ENCODE assay signal across 8 mouse cellular contexts in the genomic region with DNA sequence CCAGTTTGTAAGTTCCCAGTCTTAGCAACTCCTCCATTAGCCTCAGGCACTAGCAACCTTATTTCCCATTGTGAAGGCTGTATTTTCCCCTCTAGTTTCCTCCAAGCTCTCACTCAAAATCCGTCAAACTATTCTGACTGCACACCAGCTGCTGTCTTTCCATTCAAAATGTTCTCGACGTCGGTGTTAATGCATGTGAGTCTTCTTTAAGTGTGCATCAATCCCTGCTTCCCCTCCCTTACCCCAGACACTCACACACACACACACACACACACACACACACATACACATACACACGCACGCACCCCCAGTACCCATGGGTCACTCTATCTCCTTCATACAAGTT. TPM values are rescaled to one million over a fixed set of nuclear protein-coding genes. Genes with fewer than 3 reads are reported as not detected.
DNase-seq lines count a peak whose midpoint lies in the region; ATAC-seq and TF ChIP-seq lines count a peak whose summit lies in the region.

No protein-coding gene starts in this region.

- peak overlapping the region; percentile 96; the same call in 1 of the 2 replicates for H3K27ac ChIP-seq in kidney, embryonic 16.5 days (ENCODE audit: low read length)
- no peak overlapping the region for H3K27ac ChIP-seq in bone marrow macrophage, adult 2 months (ENCODE audit: insufficient read depth, low read depth, low read length)
- H3K27ac ChIP-seq in hindbrain, embryonic 15.5 days (replicated peaks), result peak overlapping the region; percentile 100
- H3K27ac ChIP-seq in midbrain, embryonic 16.5 days (ENCODE audit: low read length), result peak overlapping the region; percentile 99

- DNase-seq in kidney, postnatal 14 days, result no peak
- no peak for DNase-seq in frontal cortex, postnatal 25 days (ENCODE audit: low spot score in 2 of 2)
- DNase-seq in layer of hippocampus, adult 9-11 months, result no peak
- no peak for DNase-seq in lung, adult 18-20 months

- no peaks in the 10 kb centered on the region for H3K9me3 ChIP-seq in kidney, embryonic 16.5 days (ENCODE audit: low read length)
- no peaks in the 10 kb centered on the region for H3K9me3 ChIP-seq in hindbrain, embryonic 15.5 days
- no peaks in the 10 kb centered on the region for H3K9me3 ChIP-seq in midbrain, embryonic 16.5 days (replicated peaks; ENCODE audit: control insufficient read depth, low read length, poor library complexity, severe bottlenecking)

- H3K27me3 ChIP-seq in kidney, embryonic 16.5 days (ENCODE audit: insufficient read depth, low read length), result no peaks in the 10 kb centered on the region
- H3K27me3 ChIP-seq in hindbrain, embryonic 15.5 days, result no peaks in the 10 kb centered on the region
- no peaks in the 10 kb centered on the region for H3K27me3 ChIP-seq in midbrain, embryonic 16.5 days (ENCODE audit: control insufficient read depth, insufficient read depth, low read depth, low read length)

- no peak for TF ChIP-seq POLR2A in bone marrow macrophage, adult 2 months (IDR thresholded peaks at IDR 0.05; ENCODE audit: borderline replicate concordance, low read depth, low read length)

- 2% methylated on average over 6 of the region's 6 CpGs for WGBS in kidney, embryonic 16.5 days
- 0% methylated on average over 6 of the region's 6 CpGs for WGBS in hindbrain, embryonic 15.5 days
- WGBS in midbrain, embryonic 16.5 days, result 0% methylated on average over 6 of the region's 6 CpGs

- ATAC-seq in kidney, embryonic 16.5 days (ENCODE audit: low FRiP score, low TSS enrichment), result no peak
- 0 out of 2 replicates have a peak, but pooled peaks have one; percentile 0 for ATAC-seq in hindbrain, embryonic 15.5 days (ENCODE audit: low FRiP score, low read depth)
- ATAC-seq in midbrain, embryonic 16.5 days, result no peak

- TF ChIP-seq CTCF in bone marrow macrophage, adult 2 months (IDR thresholded peaks at IDR 0.05; ENCODE audit: low read depth, low read length), result no peak

- peak overlapping the region; percentile 95 for H3K9ac ChIP-seq in kidney, embryonic 16.5 days (replicated peaks; ENCODE audit: low read length)
- peak overlapping the region; percentile 85 for H3K9ac ChIP-seq in hindbrain, embryonic 15.5 days
- H3K9ac ChIP-seq in midbrain, embryonic 16.5 days (ENCODE audit: low read depth, low read length), result peak overlapping the region; percentile 96

- H3K36me3 ChIP-seq in kidney, embryonic 16.5 days (ENCODE audit: insufficient read depth, low read length), result no peaks in the 10 kb centered on the region
- no peaks in the 10 kb centered on the region for H3K36me3 ChIP-seq in hindbrain, embryonic 15.5 days
- no peaks in the 10 kb centered on the region for H3K36me3 ChIP-seq in midbrain, embryonic 16.5 days (ENCODE audit: control insufficient read depth, insufficient read depth, low read length)

- peak overlapping the region; percentile 94 for H3K4me3 ChIP-seq in kidney, embryonic 16.5 days (ENCODE audit: low read length)
- H3K4me3 ChIP-seq in bone marrow macrophage, adult 2 months (ENCODE audit: insufficient read depth, low read length), result peak overlapping the region; percentile 88
- H3K4me3 ChIP-seq in hindbrain, embryonic 15.5 days, result peak overlapping the region; percentile 71
- H3K4me3 ChIP-seq in midbrain, embryonic 16.5 days (ENCODE audit: low read depth, low read length), result peak overlapping the region; percentile 97

- peaks cover 17% of the 10 kb centered on the region for H3K4me1 ChIP-seq in kidney, embryonic 16.5 days (ENCODE audit: insufficient read depth, low read length)
- H3K4me1 ChIP-seq in bone marrow macrophage, adult 2 months (ENCODE audit: control insufficient read depth, insufficient read depth, low read length), result peaks cover 7% of the 10 kb centered on the region
- H3K4me1 ChIP-seq in hindbrain, embryonic 15.5 days (replicated peaks), result peaks cover 29% of the 10 kb centered on the region
- peaks cover 15% of the 10 kb centered on the region for H3K4me1 ChIP-seq in midbrain, embryonic 16.5 days (ENCODE audit: control insufficient read depth, insufficient read depth, low read length)

- H3K4me2 ChIP-seq in kidney, embryonic 16.5 days (replicated peaks; ENCODE audit: low read depth, low read length), result peak overlapping the region; percentile 54
- H3K4me2 ChIP-seq in hindbrain, embryonic 15.5 days, result peak overlapping the region; percentile 61
- peak overlapping the region; percentile 72 for H3K4me2 ChIP-seq in midbrain, embryonic 16.5 days (ENCODE audit: low read length)

RNA-seq across cellular contexts. Expression of a gene that starts 1.1 kb away (rescaled TPM):
- polyA plus RNA-seq in kidney, embryonic 16.5 days (2015; fragmentation: Nextera tagmentation; extraction: Ambion mirVana), result 25.9 and 32.6 TPM in 2 replicates
- polyA plus RNA-seq in bone marrow macrophage, adult 2 months (2012; ENCODE audit: insufficient read depth, insufficient read length, missing spikeins), result 29.7 and 31.9 TPM in 2 replicates
- polyA plus RNA-seq in hindbrain, embryonic 15.5 days (2015; fragmentation: Nextera tagmentation; extraction: Ambion mirVana), result 32.2 and 32.7 TPM in 2 replicates
- 32.1 and 33.9 TPM in 2 replicates for polyA plus RNA-seq in midbrain, embryonic 16.5 days (2015; fragmentation: Nextera tagmentation; extraction: Ambion mirVana)

RNA-seq across cellular contexts. Expression of a gene that starts 53.4 kb away (rescaled TPM):
- 0.86 and 1.3 TPM in 2 replicates for polyA plus RNA-seq in kidney, embryonic 16.5 days (2015; fragmentation: Nextera tagmentation; extraction: Ambion mirVana)
- not detected in 2 replicates for polyA plus RNA-seq in bone marrow macrophage, adult 2 months (2012; ENCODE audit: insufficient read depth, insufficient read length, missing spikeins)
- polyA plus RNA-seq in hindbrain, embryonic 15.5 days (2015; fragmentation: Nextera tagmentation; extraction: Ambion mirVana), result 77.9 and 81.6 TPM in 2 replicates
- polyA plus RNA-seq in midbrain, embryonic 16.5 days (2015; fragmentation: Nextera tagmentation; extraction: Ambion mirVana), result 92.9 and 95.8 TPM in 2 replicates

Comparison
In these comparisons a context has a peak if more than half of its experiments do, and no peak if none do; other contexts are left out.
1. RNA of a gene that starts 53.4 kb away (polyA plus RNA-seq): 92.9 to 95.8 TPM in midbrain, embryonic 16.5 days and 77.9 to 81.6 TPM in hindbrain, embryonic 15.5 days; 0.86 to 1.3 TPM in kidney, embryonic 16.5 days and not detected in bone marrow macrophage, adult 2 months; every median in the first group is over 10 times any median in the second.
2. Peak in every context shown above with its lines, with median percentiles within 50 percentile points of each other: H3K4me2 ChIP-seq, H3K4me3 ChIP-seq and H3K9ac ChIP-seq.